Mouse (Mus musculus) hindlimb bud, embryonic 11.5 days (tissue): ENCODE data around the gene Itga3.

Source experiments
- DNase-seq: peaks from one replicate; pipeline ENCODE4 v3.0.0-alpha.2; 2012; ENCODE audit warnings: low read depth, low spot score; ENCODE audit errors: extremely low spot score

Gene Itga3

GRCm38 (mm10) chr11:95072136-95072535 lies 4.5 kb downstream of the Itga3 start:
- no peak for DNase-seq

- no peak for DNase-seq
Measured at GRCm38 (mm10) chr11:95071266-95071665, 5.3 kb downstream of the Itga3 start.

GRCm38 (mm10) chr11:95070140-95071107 lies 6.2 kb downstream of the Itga3 start:
- no peak for DNase-seq

GRCm38 (mm10) chr11:95069226-95069957 lies 7.2 kb downstream of the Itga3 start:
- no peak for DNase-seq

GRCm38 (mm10) chr11:95056768-95057501 lies 19.7 kb downstream of the Itga3 start:
- no peak for DNase-seq

- no peak for DNase-seq
Measured at GRCm38 (mm10) chr11:95053062-95053461, 23.5 kb downstream of the Itga3 start.

- peak; percentile 62 for DNase-seq
Measured at GRCm38 (mm10) chr11:95046980-95047680, 29.5 kb downstream of the Itga3 start.

- no peak for DNase-seq
Measured at GRCm38 (mm10) chr11:95044185-95044870, 32.3 kb downstream of the Itga3 start.

GRCm38 (mm10) chr11:95043608-95044007 lies 33.0 kb downstream of the Itga3 start:
- no peak for DNase-seq

GRCm38 (mm10) chr11:95043060-95043459 lies 33.5 kb downstream of the Itga3 start:
- no peak for DNase-seq

- DNase-seq = peak; percentile 76
Measured at GRCm38 (mm10) chr11:95042096-95042495, 34.5 kb downstream of the Itga3 start.

- DNase-seq = peak; percentile 93
Measured at GRCm38 (mm10) chr11:95041139-95041609, 35.4 kb downstream of the Itga3 start, which contains the start of gene Pdk2. Gene Pdk2, minus strand, starts transcription at chr11:95041354.

- no peak for DNase-seq
Measured at GRCm38 (mm10) chr11:95040491-95041138, 36.0 kb downstream of the Itga3 start.

- no peak for DNase-seq
Measured at GRCm38 (mm10) chr11:95039766-95040165, 36.8 kb downstream of the Itga3 start.

GRCm38 (mm10) chr11:95038818-95039655 lies 37.6 kb downstream of the Itga3 start:
- DNase-seq = no peak

GRCm38 (mm10) chr11:95038156-95038817 lies 38.3 kb downstream of the Itga3 start:
- DNase-seq = no peak

- DNase-seq = no peak
Measured at GRCm38 (mm10) chr11:95037306-95037705, 39.3 kb downstream of the Itga3 start.

GRCm38 (mm10) chr11:95036521-95036920 lies 40.1 kb downstream of the Itga3 start:
- no peak for DNase-seq
